Mouse (Mus musculus) forebrain, embryonic 11.5 days (tissue): ENCODE measurements around the gene Ovol3. TPM values are rescaled to one million over a fixed set of nuclear protein-coding genes. Genes with fewer than 3 reads are reported as not detected.
A peak's percentile ranks its signal among the peaks of the same experiment; 100 is the strongest.

Source experiments
- ATAC-seq: fragments of 200-750 bp; cut with Nextera tagmentation; replicated peaks from 2 replicates; pipeline ENCODE4 v1.8.0; 2017; ENCODE audit warnings: moderate TSS enrichment; ENCODE audit not compliant: low FRiP score
- DNase-seq: peaks from one replicate; pipeline ENCODE4 v3.0.0-alpha.2; 2017; ENCODE audit warnings: low spot score
- H3K27ac ChIP-seq: fragments of 300-500 bp; sonication (generic); 2 replicates; pipeline ENCODE4 v1.5.1; 2014; ENCODE audit warnings: low read depth, low read length
- H3K27me3 ChIP-seq: fragments of 300-500 bp; sonication (generic); 2 replicates; pipeline ENCODE4 v1.6.1; 2014; ENCODE audit warnings: mild to moderate bottlenecking, low read length, mixed read lengths; ENCODE audit not compliant: control insufficient read depth, insufficient read depth
- H3K36me3 ChIP-seq: fragments of 300-500 bp; sonication (generic); 2 replicates; pipeline ENCODE4 v1.6.1; 2014; ENCODE audit warnings: mild to moderate bottlenecking, low read length, moderate library complexity, mixed read lengths; ENCODE audit not compliant: control insufficient read depth, insufficient read depth
- H3K4me1 ChIP-seq: fragments of 300-500 bp; sonication (generic); replicated peaks from 2 replicates; pipeline ENCODE4 v1.6.1; 2014; ENCODE audit warnings: low read length, mixed read lengths; ENCODE audit not compliant: control insufficient read depth, insufficient read depth
- H3K4me2 ChIP-seq: fragments of 300-500 bp; sonication (generic); 2 replicates; pipeline ENCODE4 v1.6.1; 2014; ENCODE audit warnings: low read depth, mild to moderate bottlenecking, low read length, moderate library complexity, mixed read lengths; ENCODE audit not compliant: severe bottlenecking
- H3K4me3 ChIP-seq: fragments of 300-500 bp; sonication (generic); 2 replicates; pipeline ENCODE4 v1.5.1; 2014; ENCODE audit warnings: low read depth, low read length
- H3K9ac ChIP-seq: fragments of 300-500 bp; sonication (generic); 2 replicates; pipeline ENCODE4 v1.6.1; 2014; ENCODE audit warnings: low read length
- H3K9me3 ChIP-seq: fragments of 300-500 bp; sonication (generic); 2 replicates; pipeline ENCODE4 v1.6.1; 2016; ENCODE audit warnings: low read length, mixed read lengths; ENCODE audit not compliant: control insufficient read depth
- WGBS: fragments of 180-500 bp; shearing (Covaris S2); extraction: QIAGEN DNeasy Blood & Tissue Kit; methylation state at CpG from one replicate; pipeline ENCODE4 v1.1.7; 2014; 5-methylcytosine and 5-hydroxymethylcytosine counted together
- polyA plus RNA-seq: library from polyadenylated mRNA; unstranded; fragments of >200 nt; fragmentation: Nextera tagmentation; extraction: Ambion mirVana; gene quantifications from 2 replicates; pipeline ENCODE4 v1.2.1, GENCODE M21; 2014

The Ovol3 gene
- polyA plus RNA-seq, 1 experiment from 2014 or later = not detected

GRCm38 (mm10) chr7:30184641-30185348 lies 50.7 kb downstream of the Ovol3 start:
- Histone ChIP-seq H3K36me3 (peaks cover 4% of the 10 kb centered on the region), H3K27me3 (no peaks in the 10 kb centered on the region), H3K4me3 (no peak overlapping the region), H3K27ac (no peak overlapping the region), H3K4me1 (peaks cover 4% of the 10 kb centered on the region; the same call in 1 of the 2 replicates), H3K4me2 (no peak overlapping the region), H3K9me3 (no peaks in the 10 kb centered on the region), H3K9ac (no peak overlapping the region; the same call in 1 of the 2 replicates)
- 76% methylated on average over 13 of the region's 13 CpGs for WGBS
- ATAC-seq (no peak), DNase-seq (no peak)

GRCm38 (mm10) chr7:30183879-30184289 lies 51.6 kb downstream of the Ovol3 start, which contains the start of gene Cox7a1:
TSS of gene Cox7a1 (plus strand) at chr7:30184144.
- under 1% methylated on average over 11 of the region's 11 CpGs for WGBS
- H3K27me3 ChIP-seq = no peaks in the 10 kb centered on the region
- DNase-seq (peak; percentile 82), ATAC-seq (peak; percentile 78)
- peaks cover 4% of the 10 kb centered on the region; the same call in 1 of the 2 replicates for H3K4me1 ChIP-seq
- H3K9me3 ChIP-seq = no peaks in the 10 kb centered on the region
- peak within 1 kb of the TSS; percentile 11 for H3K4me3 ChIP-seq
- H3K27ac ChIP-seq = no peak within 1 kb of the TSS
- H3K36me3 ChIP-seq = peaks cover 4% of the 10 kb centered on the region
- H3K4me2 ChIP-seq = peak within 1 kb of the TSS; percentile 49
- peak within 1 kb of the TSS; percentile 39; the same call in 1 of the 2 replicates for H3K9ac ChIP-seq

Other genes with a start within 250 kb of the Ovol3 start
- 5.6 and 6.2 TPM in 2 replicates for gene Zfp14, start 184.3 kb downstream of the Ovol3 start, polyA plus RNA-seq
- 6.6 and 7.5 TPM in 2 replicates for gene Zfp82, start 162.8 kb downstream of the Ovol3 start, polyA plus RNA-seq
- gene Gm26920, start 145.3 kb downstream of the Ovol3 start, polyA plus RNA-seq = 1.9 and 2.9 TPM in 2 replicates
- 12.8 and 13.8 TPM in 2 replicates for gene Zfp566, start 145.2 kb downstream of the Ovol3 start, polyA plus RNA-seq
- gene Zfp260, start 140.9 kb downstream of the Ovol3 start, polyA plus RNA-seq = 121 and 124 TPM in 2 replicates
- 12.6 and 15.3 TPM in 2 replicates for gene Zfp382, start 113.8 kb downstream of the Ovol3 start, polyA plus RNA-seq
- gene Zfp146, start 66.0 kb downstream of the Ovol3 start, polyA plus RNA-seq = 14.0 and 15.5 TPM in 2 replicates
- gene Cox7a1, start 51.6 kb downstream of the Ovol3 start, polyA plus RNA-seq = 3.5 and 3.9 TPM in 2 replicates
- gene Capns1, start 36.9 kb downstream of the Ovol3 start, polyA plus RNA-seq = 39.7 and 47.7 TPM in 2 replicates
- gene Polr2i, start 3.8 kb downstream of the Ovol3 start, polyA plus RNA-seq = 166 and 167 TPM in 2 replicates
- gene Tbcb, start 3.5 kb downstream of the Ovol3 start, polyA plus RNA-seq = 235 and 270 TPM in 2 replicates
- 0.13 and 0.56 TPM in 2 replicates for gene Thap8, start 44.4 kb upstream of the Ovol3 start, polyA plus RNA-seq
- 21.7 and 26.4 TPM in 2 replicates for gene Wdr62, start 44.7 kb upstream of the Ovol3 start, polyA plus RNA-seq
- gene Clip3, start 56.0 kb upstream of the Ovol3 start, polyA plus RNA-seq = 98.8 and 110 TPM in 2 replicates
- 71.3 and 83.8 TPM in 2 replicates for gene Alkbh6, start 73.0 kb upstream of the Ovol3 start, polyA plus RNA-seq
- 29.2 and 30.2 TPM in 2 replicates for gene Syne4, start 79.1 kb upstream of the Ovol3 start, polyA plus RNA-seq
- gene E130208F15Rik, start 86.0 kb upstream of the Ovol3 start, polyA plus RNA-seq = not detected in 2 replicates
- 21.8 and 23.5 TPM in 2 replicates for gene Sdhaf1, start 88.2 kb upstream of the Ovol3 start, polyA plus RNA-seq
- 7.2 TPM in 2 replicates for gene Lrfn3, start 127.0 kb upstream of the Ovol3 start, polyA plus RNA-seq
- 9.6 and 15.2 TPM in 2 replicates for gene Tyrobp, start 178.0 kb upstream of the Ovol3 start, polyA plus RNA-seq
- 1.0 TPM in 1 of 2 replicates, not detected in the other for gene Hcst, start 184.1 kb upstream of the Ovol3 start, polyA plus RNA-seq
- gene Nfkbid, start 186.0 kb upstream of the Ovol3 start, polyA plus RNA-seq = 1.3 and 1.6 TPM in 2 replicates
- 99.2 and 108 TPM in 2 replicates for gene Aplp1, start 209.8 kb upstream of the Ovol3 start, polyA plus RNA-seq
- gene Kirrel2, start 222.0 kb upstream of the Ovol3 start, polyA plus RNA-seq = 0.55 and 0.61 TPM in 2 replicates
- gene Nphs1, start 222.6 kb upstream of the Ovol3 start, polyA plus RNA-seq = 0.21 and 0.24 TPM in 2 replicates